Mouse (Mus musculus) ovary, postnatal 10 days (tissue): ENCODE measurements around the gene Chd9.
"Not testable (repeated sequence)": the region's sequence is repeated elsewhere in the genome, so short reads cannot be mapped to it uniquely, and the experiment has no call there.

Source experiments
- DNase-seq: peaks from one replicate; pipeline ENCODE4 v3.0.0; 2022; ENCODE audit warnings: low spot score

The Chd9 gene

DNA sequence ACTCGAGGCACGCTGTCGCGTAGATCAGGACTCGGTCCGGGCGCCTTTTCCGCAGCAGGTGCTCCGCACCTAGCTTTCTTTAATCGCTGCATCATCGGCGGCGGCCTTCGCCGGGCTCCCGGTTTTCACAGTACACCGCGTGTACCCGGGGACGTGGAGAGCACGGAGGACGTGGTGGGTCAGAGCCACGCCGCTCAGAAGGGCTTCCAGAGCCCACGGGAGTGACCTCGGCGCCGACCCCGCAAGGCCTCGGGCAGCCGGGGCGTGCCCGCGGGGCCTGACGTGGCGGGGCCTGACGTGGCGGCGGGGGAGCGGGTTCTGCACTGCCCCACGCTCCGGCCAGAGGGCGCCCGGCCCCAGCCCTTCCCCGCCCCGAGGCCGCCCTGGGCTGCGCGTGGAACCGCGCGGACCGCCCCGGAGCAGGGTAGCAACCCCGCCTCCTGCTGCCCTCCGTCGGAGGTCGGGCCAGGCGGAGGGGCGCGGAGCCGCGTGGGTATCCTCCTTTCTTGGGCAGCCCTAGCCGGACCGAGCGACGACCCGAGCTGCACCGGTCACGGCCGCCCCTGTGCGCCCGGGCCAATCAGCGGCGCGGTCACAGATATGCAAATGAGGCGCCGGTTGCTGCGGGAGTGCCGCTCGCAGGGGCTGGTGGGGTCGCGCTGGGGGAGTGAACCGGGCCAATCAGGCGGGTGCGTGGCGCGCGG, 79.8 kb downstream of the Chd9 start:
- DNase-seq = peak; percentile 98

DNA sequence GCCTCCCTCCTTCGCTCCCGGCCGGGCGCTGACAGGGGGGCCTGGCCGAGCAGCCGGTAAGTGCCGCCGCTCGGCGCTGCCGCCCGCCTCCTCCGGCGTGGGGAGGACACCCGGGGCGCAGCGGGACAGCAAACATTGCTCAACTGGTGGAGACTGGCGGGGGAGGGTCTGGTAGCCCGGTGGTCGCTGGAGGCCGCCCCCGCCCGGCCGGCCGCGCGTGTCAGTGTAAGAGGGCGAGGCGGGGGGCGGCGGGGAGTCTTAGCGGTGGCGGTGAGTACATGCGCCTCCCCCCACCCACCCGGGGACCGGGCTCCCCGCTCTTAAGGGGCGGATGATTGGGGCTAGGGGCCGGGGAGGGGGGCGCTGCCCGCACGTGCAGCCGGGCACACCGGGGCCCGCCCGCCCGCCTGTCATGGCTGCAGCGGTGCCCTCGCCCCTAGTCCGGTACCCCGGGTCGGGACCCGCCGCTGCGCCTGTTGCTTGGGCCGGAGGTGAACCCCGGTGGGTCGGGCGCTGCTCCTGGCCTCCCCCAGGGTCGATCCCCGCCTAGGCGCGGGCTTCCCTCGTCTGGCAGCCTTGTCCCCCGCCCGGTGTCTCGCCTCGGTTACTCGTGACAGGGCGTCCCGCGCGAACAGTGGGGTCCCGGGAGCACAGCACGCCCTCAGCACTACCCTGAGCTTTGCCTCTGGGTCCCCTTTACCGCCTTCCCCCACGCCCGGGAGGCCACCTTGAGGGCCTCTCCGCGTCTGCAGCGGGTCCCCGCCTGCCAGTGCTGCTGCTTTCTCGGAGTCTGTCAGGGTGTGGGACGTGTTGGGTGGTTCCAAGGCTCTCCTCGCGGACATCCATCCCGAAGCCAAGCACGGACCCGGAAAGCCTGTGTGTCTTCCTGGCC, 80.7 kb downstream of the Chd9 start:
- DNase-seq = peak; percentile 35

DNA sequence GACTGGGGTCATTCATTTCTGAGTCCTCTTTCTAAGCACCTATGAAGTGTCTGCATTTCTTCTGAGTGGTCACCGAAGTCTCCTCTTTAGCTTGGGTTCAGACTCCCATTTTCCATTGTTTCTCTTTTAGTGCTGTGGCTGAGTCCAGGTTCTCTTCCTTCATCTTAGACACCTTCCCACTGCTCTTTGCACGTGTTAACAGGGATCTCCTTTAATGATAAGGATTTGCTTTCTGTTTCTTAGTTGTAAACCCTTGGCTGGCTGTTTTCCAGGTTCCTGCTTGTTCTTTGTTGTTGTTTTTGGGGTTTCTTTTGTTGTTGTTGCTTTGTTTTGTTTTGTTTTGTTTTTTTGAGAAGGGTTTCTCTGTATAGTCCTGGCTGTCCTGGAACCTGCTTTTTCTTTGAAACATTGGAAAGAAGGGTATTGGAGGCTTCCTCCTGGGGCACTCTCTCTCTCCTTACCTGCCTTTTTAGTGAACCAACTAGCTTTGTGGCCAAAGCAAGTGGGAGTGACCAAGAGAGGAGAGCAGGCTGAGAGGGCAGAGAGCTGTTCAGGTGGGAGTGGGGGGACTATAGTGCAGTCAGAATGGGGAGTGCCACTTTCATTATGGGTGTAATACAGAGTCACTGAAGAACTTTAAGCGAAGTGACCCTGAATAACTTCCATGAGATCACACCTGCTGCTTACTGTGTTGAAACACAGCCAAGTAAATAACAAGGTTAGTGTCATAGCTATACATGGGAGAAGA, 95.2 kb downstream of the Chd9 start:
- no peak for DNase-seq

DNA sequence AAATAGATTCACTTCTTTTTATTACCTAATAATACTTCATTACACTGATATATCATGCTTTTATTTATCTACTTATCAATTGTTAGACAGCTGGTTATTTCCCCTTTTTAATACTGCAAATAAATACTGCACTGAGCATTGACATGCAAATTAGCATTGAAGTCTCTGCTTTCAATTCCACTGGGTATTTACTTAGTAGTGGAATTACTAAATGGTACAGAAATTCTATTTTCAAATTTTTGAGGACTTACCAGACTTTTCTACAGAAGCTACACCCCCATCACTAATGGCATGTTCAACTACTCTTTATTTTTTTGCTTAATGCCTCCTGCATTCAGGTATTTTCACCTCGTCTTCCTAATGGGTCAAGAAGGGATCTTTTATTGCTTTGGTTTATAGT, 100.3 kb downstream of the Chd9 start:
- no peak for DNase-seq

DNA sequence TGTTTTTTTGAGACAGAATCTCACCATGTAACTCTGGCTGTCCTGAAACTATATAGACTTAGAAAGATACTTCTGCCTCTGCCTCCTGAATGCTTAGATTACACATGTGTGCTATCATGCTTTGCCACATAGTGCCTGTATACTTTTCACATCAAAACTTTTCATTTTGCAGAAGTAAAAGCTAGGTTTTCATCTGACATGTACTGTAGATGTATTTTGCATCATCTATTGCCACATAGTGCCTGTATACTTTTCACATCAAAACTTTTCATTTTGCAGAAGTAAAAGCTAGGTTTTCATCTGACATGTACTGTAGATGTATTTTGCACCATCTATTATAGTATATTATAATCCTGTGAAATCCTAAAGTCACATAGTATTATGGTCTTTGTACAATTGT, 102.0 kb downstream of the Chd9 start:
- not testable (repeated sequence) for DNase-seq

DNA sequence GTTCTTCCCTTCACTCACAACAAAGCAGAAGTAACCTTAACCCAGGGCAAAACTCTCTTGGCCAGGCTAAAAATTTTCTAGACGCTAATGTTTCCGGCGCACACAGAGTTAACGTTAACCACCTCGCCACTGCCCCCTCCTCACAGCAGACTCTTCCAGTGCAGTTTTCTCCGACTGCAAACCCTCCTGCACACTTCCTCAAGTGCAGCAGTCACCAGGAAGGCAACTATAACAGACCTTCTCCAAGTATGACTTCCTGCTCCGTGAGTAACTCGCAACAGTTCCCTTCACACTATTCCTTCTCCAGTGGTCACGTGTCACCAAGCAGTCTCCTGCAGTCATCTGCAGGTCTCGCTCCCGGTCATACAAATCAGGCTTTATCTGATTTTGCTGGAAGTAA, 104.8 kb downstream of the Chd9 start:
- DNase-seq = no peak

DNA sequence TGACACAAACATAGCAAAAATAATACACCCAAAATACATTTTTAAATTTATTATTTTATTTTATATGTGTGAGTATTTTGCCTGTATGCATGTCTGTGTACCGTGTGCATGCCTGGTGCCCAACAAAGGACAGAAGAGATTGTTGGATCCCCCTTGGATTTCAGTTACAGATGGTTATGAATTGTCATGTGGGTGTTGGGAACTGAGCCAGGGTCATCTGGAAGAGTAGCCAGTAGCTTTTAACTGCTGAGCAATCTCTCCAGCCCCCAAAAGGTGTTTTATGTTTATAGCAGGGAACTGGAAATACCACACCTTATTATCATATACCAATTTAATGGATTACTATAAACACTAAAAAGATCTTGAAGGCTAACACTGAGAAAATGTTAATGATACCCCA, 106.6 kb downstream of the Chd9 start:
- DNase-seq = no peak

DNA sequence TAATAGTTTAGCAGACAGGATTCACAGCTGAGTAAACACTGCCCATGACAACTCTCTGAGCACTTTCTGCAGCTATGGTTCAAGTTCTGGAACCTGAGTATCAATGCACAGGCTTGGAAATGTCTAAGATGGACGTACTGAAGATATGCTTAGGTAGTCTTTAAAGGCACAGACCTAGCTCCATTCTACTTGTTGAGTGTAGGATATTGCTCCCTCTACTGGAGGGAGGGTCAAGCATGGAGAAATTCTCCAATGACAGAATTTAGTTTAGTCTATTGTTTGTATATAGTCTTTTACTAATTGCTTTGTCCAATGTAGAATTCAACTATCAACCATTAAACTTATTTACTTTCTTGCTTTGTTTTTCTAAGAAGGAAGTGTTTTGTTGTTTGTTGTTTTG, 108.7 kb downstream of the Chd9 start:
- no peak for DNase-seq

DNA sequence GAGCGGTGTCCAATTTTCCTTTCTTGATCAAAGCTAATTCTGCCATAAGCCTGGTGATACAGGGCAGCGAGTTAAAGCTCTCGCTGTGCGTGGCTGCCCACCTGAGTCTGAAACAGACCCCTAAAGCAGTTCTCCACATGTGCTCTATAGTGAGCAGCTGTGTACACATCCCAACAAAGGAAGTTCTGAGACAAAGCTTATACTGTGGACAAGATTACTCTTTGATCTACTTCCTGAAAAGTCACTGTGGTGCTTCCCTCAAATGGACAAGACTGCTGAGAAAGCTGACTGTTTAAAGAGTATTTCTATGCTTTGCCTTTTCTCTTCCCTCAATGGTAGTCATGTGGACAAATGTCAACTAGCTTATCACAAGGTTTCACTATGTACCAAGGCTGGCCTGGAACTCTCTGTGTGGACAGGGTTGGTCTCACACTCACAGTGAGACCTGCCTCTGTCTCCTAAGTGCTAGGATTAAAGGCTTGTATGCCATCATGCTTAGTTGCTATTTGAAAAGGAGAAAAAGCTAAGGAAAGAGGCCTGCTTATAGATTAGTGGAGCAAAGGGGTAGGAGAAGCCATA, 110.3 kb downstream of the Chd9 start:
- no peak for DNase-seq

DNA sequence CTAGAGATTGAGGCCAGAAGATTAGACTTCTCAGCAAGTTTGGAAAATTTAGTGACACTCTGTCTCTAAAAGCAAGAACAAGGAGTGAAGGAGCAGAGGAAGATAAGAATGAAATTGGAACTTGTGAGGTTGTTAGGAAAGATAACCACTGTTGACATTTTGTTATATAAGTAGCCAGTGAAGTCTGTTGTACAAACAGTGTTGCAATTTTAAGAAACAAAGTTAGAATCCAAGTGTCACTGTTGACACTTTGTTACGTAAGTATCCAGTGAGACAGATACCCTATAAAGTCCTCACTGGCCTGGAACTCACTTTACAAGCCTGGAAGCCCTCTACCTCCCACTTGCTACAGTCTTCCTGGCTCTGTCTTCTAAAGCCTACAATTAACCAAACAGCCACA, 111.7 kb downstream of the Chd9 start:
- DNase-seq = no peak

DNA sequence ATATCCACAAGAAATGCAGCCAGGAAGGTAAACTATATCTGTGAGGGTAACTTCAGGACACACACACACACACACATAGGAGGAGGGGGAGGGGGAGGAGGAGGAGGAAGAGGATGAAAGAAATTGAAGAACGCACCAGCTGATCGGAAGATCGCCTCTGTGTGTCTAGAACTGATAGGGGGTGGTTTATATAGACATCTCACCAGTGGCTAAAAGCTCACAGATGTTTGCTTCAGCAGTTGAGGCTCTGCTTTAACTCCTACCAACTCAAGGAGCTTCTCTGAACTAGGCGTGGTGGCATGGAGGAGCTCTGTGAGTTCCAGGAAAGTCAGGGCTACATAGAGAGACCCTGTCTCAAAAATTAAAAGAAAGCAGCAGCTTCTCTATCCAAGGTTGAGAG, 115.6 kb downstream of the Chd9 start:
- no peak for DNase-seq

DNA sequence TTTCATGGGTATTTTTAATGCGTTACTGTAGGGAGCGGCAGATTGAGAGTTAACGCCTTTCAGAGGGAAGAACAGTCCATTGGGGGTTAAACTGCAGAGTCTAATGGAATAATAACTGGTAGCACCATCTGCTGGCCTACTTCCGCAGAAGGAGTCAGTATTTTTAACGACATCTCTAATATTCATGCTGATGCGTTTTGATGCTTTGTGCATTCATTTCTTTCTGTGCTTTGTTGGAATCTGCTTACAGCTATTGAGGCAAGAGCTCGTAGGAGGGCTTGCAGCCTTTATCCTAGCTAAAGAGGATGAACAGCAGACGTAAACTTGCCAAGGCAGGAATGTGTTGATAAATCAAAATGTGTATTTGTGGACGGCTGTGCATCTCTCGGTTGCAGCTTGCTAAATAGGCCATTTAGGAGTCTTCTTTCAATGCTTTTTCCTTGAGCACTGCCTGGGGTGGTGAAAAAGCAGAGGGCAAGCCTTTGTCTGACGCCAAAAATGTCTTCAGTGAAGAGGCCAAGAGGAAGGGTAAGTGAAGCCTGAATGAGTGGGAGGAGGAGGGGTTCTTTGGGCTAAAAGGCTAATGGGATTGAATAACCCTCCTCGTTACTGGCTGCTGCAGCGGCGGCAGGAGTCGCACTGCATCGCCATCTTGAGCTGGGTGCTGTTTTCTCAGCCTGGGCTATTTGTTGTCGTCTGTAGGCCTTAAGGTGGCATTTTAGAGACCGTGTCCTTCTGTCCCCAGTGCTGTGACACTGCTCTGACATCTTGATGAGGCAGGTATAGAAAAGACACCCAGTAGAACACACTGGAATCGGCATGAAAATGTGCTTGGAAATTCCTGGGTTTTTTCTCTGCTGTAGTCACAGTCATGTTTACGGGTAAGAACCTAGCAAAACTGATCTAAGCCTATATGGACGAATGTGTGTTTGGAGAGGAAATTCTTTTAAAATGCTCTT, 126.9 kb downstream of the Chd9 start:
- peak; percentile 50 for DNase-seq

DNA sequence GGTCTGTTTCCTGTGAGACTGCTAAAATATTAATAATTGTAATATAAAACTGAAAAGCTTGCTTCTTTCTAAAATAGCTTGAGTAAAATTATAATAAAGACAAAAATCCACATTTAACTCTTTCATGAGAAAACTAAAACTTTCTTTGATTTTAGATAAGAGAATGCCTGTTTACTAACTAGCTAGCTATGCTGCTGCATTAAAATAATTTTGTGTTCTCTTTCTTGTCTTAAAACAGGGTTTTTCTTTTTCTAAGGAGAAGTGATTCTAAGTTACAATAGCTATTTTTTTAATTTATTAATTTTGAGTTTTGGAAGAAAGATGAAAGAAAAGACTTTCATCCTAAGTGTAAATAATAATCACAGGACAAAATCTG, 127.6 kb downstream of the Chd9 start:
- no peak for DNase-seq

DNA sequence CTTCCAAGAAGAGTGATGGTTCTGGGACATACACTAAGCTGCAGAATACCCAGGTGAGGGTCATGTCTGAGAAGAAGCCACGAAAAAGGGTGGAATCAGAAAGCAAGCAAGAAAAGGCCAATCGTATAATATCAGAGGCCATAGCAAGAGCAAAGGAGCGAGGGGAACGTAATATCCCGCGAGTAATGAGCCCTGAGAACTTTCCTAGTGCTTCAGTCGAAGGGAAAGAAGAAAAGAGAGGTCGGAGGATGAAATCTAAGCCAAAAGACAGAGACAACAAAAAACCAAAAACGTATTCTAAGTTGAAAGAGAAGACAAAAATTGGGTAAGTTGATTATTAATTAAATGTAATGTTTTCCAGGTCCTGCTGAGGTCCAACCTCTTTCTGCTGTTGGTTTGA, 128.2 kb downstream of the Chd9 start:
- DNase-seq = no peak

DNA sequence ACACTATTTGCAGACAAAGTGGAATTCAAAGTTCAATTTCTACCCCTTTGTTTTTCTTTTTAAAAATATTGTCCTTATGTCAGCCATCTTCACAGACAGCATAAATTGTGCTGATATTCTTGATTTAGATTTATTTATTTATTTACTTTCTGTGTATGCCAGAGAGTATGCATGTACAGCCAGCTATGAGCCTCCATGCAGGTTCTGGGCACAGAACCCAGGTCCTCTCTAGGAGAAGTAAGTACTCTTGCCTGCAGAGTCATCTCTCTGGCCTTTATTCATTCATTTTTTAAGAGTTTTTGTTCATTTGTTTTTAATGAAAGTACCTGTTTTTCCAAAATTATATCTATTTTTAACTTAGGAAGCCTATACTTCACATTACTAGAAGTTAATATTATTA, 129.6 kb downstream of the Chd9 start:
- DNase-seq = no peak

DNA sequence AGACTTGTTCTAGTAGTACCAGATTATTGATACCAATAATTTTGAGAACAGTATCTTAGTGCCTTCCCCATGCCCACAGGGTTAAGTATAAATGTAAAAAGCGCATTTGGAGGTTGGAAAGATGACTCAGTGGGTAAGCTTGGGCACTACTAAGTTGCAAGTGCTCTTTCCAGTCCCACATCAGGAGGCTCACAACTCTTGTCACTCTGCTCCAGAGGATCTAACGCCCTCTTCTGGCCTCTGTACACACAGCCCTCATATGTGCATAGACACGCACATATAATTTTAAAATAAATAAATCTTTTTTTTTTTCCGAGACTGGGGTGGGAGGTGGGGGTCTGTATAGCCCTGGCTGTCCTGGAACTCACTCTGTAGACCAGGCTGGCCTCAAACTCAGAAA, 131.6 kb downstream of the Chd9 start:
- no peak for DNase-seq

DNA sequence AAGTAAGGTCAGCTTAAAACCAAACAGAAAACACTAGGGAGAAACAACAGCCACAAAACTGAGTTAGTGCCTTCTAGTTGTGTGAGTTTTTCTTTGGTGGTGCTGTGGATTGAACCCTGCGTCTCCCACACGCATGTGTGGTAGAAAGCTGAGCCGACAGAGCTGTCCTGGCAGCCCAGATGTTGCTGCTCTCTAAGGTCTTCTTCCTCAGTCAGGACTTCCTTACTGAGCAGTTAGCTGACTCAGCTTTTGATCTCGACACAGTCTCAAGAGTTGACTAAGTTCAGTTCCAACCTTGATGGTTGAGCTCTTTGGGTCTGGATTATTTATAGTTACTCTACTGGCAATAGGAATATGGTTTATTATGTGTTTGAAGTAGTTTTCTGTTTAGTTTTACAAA, 133.5 kb downstream of the Chd9 start:
- DNase-seq = no peak

DNA sequence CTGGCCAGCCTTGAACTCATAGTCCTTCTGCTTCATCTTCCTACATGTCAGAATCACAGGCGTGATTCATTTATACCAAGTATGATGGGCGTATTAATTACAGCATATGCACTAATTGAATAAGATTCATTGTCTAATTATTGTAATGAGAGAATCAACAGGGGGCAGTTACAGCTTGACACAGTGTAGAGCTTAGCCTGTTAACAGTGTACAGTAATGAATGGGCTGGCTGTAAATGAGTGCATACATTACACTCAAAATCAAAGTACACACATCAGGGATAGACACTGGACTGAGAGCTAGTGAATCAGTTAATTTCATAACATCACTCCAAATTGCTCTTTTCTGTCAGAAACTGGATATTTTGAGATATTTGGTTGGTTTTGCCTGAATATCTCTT, 135.9 kb downstream of the Chd9 start:
- DNase-seq = no peak

DNA sequence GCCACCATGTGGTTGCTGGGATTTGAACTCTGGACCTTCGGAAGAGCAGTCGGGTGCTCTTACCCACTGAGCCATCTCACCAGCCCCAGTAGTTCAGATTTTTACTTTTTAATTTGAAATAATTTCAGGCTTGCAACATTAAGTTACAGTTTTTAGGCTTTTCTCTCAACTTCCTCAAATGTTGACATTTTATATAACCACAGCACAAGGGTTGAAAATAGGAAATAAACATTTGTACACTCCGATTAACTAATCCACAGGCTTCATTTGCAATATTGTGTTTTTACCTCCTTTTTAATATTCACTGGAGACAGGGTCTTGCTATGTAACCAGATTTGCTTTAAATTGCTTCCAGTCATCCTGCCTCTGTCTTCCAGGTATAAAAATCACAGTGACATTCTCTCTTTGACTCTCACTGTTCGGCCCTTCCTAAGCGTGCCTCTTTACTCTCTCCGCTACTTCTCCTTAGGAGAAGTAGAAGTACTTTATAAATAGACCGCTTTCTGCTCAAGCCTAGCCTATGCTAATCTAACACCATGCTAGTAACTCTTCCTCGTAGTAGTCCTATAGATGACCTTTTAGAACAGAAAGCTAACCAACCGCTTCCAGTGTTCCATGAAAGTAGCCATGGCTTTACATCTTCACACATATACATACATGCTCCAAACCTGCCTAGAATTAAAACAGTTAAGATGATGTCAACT, 137.5 kb downstream of the Chd9 start:
- DNase-seq = no peak

DNA sequence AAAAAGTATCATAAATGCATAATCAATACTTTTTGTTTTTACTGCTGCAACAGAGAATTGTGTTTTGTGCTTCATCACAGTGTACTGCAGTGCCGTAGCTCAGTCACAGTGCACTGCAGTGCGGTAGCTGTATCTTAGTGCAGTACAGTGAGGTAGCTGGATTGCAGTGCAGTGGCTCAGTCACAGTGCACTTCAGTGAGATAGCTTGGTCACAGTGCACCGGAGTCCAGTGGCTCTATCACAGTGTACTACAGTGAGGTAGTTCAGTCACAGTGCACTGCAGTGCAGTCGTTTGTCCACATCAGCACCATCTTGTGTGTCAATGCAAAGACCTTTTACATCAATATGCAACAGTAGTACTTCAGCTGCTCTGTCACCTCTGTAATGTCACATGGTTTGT, 140.2 kb downstream of the Chd9 start:
- no peak for DNase-seq

DNA sequence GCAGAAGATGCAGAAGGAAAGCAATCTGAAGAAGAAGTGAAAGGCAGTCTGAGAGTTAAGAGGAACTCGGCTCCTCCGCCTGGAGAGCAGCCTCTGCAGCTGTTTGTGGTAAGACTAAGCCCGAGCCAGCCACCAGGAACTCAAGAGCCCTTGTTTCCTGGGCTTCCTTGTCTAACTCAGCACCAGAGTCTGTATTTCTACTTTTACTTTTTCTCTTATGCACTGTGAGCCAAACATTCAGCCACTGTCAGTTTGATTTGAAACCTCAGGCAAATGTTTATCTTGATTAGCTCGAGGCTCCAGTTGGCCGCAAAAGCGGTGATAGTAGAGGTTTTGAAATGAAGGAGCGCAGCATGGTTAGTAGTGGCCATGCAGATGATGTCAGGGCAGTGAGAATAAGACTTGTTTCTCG, 148.8 kb downstream of the Chd9 start:
- no peak for DNase-seq
